Mouse (Mus musculus) hindbrain, embryonic 14.5 days (tissue): ENCODE results near the gene Tiam1. TPM values are rescaled to one million over a fixed set of nuclear protein-coding genes. Genes with fewer than 3 reads are reported as not detected.

Experiments used
- ATAC-seq: fragments of 200-750 bp; cut with Nextera tagmentation; 2 replicates; pipeline ENCODE4 v1.8.0; 2017; ENCODE audit warnings: moderate number of reproducible peaks, mild to moderate bottlenecking, moderate TSS enrichment, moderate library complexity; ENCODE audit not compliant: low FRiP score
- DNase-seq: peaks from one replicate; pipeline ENCODE4 v3.0.0-alpha.2; 2015; ENCODE audit warnings: low spot score
- H3K27ac ChIP-seq: fragments of 300-500 bp; sonication (generic); 2 replicates; pipeline ENCODE4 v1.5.1; 2014; ENCODE audit warnings: mild to moderate bottlenecking, moderate library complexity
- H3K27me3 ChIP-seq: fragments of 300-500 bp; sonication (generic); 2 replicates; pipeline ENCODE4 v1.6.1; 2014; ENCODE audit warnings: mild to moderate bottlenecking, low read length, mixed read lengths; ENCODE audit not compliant: control insufficient read depth, insufficient read depth
- H3K36me3 ChIP-seq: fragments of 300-500 bp; sonication (generic); replicated peaks from 2 replicates; pipeline ENCODE4 v1.6.1; 2014; ENCODE audit not compliant: control insufficient read depth, insufficient read depth
- H3K4me1 ChIP-seq: fragments of 300-500 bp; sonication (generic); replicated peaks from 2 replicates; pipeline ENCODE4 v1.6.1; 2014; ENCODE audit warnings: antibody characterized with exemption, low read length, mixed read lengths; ENCODE audit not compliant: control insufficient read depth, insufficient read depth
- H3K4me2 ChIP-seq: fragments of 300-500 bp; sonication (generic); replicated peaks from 2 replicates; pipeline ENCODE4 v1.6.1; 2014; ENCODE audit warnings: mild to moderate bottlenecking, moderate library complexity
- H3K4me3 ChIP-seq: fragments of 300-500 bp; sonication (generic); replicated peaks from 2 replicates; pipeline ENCODE4 v1.5.1; 2014; ENCODE audit warnings: mild to moderate bottlenecking, low read length
- H3K9ac ChIP-seq: fragments of 300-500 bp; sonication (generic); 2 replicates; pipeline ENCODE4 v1.6.1; 2014
- H3K9me3 ChIP-seq: fragments of 300-500 bp; sonication (generic); 2 replicates; pipeline ENCODE4 v1.6.1; 2016; ENCODE audit warnings: low read length; ENCODE audit not compliant: control insufficient read depth
- WGBS: fragments of 180-500 bp; shearing (Covaris S2); extraction: QIAGEN DNeasy Blood & Tissue Kit; methylation state at CpG from one replicate; pipeline ENCODE4 v1.1.7; 2014; 5-methylcytosine and 5-hydroxymethylcytosine counted together
- polyA plus RNA-seq: library from polyadenylated mRNA; unstranded; fragments of >200 nt; fragmentation: Nextera tagmentation; extraction: Ambion mirVana; gene quantifications from 2 replicates; pipeline ENCODE4 v1.2.1, GENCODE M21; 2014

Tiam1 gene
- polyA plus RNA-seq, 1 experiment from 2014 or later = 27.2 TPM

GRCm38 (mm10) chr16:90140571-90140970, 3.0 kb downstream of the Tiam1 start:
- no peak for DNase-seq
- Histone ChIP-seq H3K36me3 (no peaks in the 10 kb centered on the region), H3K4me3 (no peak overlapping the region), H3K27me3 (no peaks in the 10 kb centered on the region), H3K9ac (no peak overlapping the region), H3K9me3 (0 out of 2 replicates have a peak, but pooled peaks cover 3% of the 10 kb centered on the region), H3K27ac (no peak overlapping the region), H3K4me1 (peaks cover 27% of the 10 kb centered on the region), H3K4me2 (no peak overlapping the region)
- 78% methylated on average over 10 of the region's 10 CpGs for WGBS
- ATAC-seq = no peak

- WGBS = 57% methylated on average over 9 of the region's 9 CpGs
- Histone ChIP-seq H3K9me3 (0 out of 2 replicates have a peak, but pooled peaks cover 3% of the 10 kb centered on the region), H3K9ac (0 out of 2 replicates have a peak overlapping the region, but pooled peaks have one; percentile 16), H3K27ac (no peak overlapping the region), H3K27me3 (no peaks in the 10 kb centered on the region), H3K36me3 (no peaks in the 10 kb centered on the region), H3K4me1 (peaks cover 27% of the 10 kb centered on the region), H3K4me3 (no peak overlapping the region), H3K4me2 (no peak overlapping the region)
- DNase-seq = no peak
- no peak for ATAC-seq
Measured at GRCm38 (mm10) chr16:90139696-90140095, 3.9 kb downstream of the Tiam1 start.

DNA sequence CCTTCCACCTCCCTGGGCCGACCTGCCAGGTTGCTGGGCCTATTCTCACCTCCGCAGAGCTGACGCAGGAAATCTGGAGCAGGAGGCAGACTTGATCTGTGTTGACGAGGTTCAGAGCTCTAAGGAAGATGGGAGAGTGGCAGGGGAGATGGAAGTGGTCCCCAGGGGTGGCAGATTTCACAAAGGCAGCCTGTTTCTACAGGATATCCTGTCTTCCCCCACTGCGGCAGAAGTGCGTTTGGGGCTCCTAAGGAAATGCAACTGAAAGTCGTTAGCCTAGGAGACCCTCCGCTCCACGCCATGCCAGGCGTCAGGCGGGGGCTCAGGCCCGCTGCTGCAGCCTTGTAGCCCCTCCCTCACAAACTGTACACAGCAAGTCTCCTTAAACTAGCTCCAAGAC, 5.4 kb downstream of the Tiam1 start:
- WGBS = 80% methylated on average over 12 of the region's 12 CpGs
- no peaks in the 10 kb centered on the region for H3K36me3 ChIP-seq
- DNase-seq = no peak
- no peak overlapping the region for H3K4me2 ChIP-seq
- H3K4me3 ChIP-seq = no peak overlapping the region
- 0 out of 2 replicates have a peak, but pooled peaks cover 3% of the 10 kb centered on the region for H3K9me3 ChIP-seq
- ATAC-seq = no peak
- H3K27me3 ChIP-seq = no peaks in the 10 kb centered on the region
- no peak overlapping the region for H3K27ac ChIP-seq
- H3K9ac ChIP-seq = no peak overlapping the region
- H3K4me1 ChIP-seq = peaks cover 23% of the 10 kb centered on the region

DNA sequence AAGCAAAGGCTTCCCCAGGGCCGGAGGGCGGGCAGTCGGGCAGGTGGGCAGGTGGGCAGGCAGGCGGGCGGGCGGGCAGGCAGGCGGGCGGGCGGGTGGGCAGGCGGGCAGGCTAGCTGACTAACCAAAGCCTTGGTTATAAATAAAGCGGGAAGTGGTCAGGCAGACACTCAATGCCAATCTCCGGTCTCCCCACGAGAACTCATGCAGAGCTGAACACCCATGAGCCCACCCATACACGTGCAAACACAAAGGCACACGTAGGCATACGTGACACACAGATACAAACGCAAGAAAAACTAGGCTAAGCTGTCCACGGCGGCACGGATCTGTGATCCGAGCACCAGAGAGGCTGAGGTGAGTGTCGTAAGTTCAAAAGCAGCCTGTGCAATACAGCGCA, 6.4 kb downstream of the Tiam1 start:
- H3K4me2 ChIP-seq = no peak overlapping the region
- no peaks in the 10 kb centered on the region for H3K27me3 ChIP-seq
- H3K4me1 ChIP-seq = peaks cover 23% of the 10 kb centered on the region
- H3K4me3 ChIP-seq = no peak overlapping the region
- H3K36me3 ChIP-seq = no peaks in the 10 kb centered on the region
- 0 out of 2 replicates have a peak, but pooled peaks cover 3% of the 10 kb centered on the region for H3K9me3 ChIP-seq
- DNase-seq = no peak
- no peak overlapping the region for H3K9ac ChIP-seq
- no peak for ATAC-seq
- WGBS = 98% methylated on average over 23 of the region's 23 CpGs
- no peak overlapping the region for H3K27ac ChIP-seq

GRCm38 (mm10) chr16:90135580-90135979, 8.0 kb downstream of the Tiam1 start:
- 91% methylated on average over 3 of the region's 3 CpGs for WGBS
- Histone ChIP-seq H3K4me1 (peaks cover 9% of the 10 kb centered on the region), H3K4me3 (no peak overlapping the region), H3K27ac (no peak overlapping the region), H3K9me3 (0 out of 2 replicates have a peak, but pooled peaks cover 3% of the 10 kb centered on the region), H3K4me2 (no peak overlapping the region), H3K36me3 (no peaks in the 10 kb centered on the region), H3K9ac (no peak overlapping the region), H3K27me3 (no peaks in the 10 kb centered on the region)
- ATAC-seq = no peak
- DNase-seq = no peak

DNA sequence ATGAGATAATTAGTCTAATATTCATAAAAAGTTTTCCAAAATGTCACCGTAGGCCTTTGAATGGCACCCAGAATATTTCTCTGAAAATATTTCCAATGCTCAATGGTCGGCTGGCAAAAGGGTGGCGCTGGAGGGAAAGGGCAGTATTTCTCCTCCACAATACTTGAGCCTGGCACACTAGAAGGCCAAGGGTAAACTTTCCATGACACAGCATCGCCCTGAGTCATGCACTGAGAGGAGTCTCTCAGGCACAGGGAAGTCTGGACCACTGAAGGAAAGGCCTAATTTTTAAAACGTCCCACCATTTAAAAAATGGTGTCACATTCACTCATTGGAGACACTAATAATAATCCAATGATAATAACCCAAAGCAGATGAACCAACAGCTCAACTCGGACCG, 9.2 kb downstream of the Tiam1 start:
- no peaks in the 10 kb centered on the region for H3K36me3 ChIP-seq
- H3K9ac ChIP-seq = no peak overlapping the region
- H3K4me2 ChIP-seq = no peak overlapping the region
- H3K9me3 ChIP-seq = 0 out of 2 replicates have a peak, but pooled peaks cover 3% of the 10 kb centered on the region
- H3K27ac ChIP-seq = no peak overlapping the region
- H3K4me1 ChIP-seq = no peaks in the 10 kb centered on the region
- H3K27me3 ChIP-seq = no peaks in the 10 kb centered on the region
- H3K4me3 ChIP-seq = no peak overlapping the region
- ATAC-seq (no peak), DNase-seq (no peak)
- 89% methylated on average over 7 of the region's 7 CpGs for whole genome bisulfite sequencing

DNA sequence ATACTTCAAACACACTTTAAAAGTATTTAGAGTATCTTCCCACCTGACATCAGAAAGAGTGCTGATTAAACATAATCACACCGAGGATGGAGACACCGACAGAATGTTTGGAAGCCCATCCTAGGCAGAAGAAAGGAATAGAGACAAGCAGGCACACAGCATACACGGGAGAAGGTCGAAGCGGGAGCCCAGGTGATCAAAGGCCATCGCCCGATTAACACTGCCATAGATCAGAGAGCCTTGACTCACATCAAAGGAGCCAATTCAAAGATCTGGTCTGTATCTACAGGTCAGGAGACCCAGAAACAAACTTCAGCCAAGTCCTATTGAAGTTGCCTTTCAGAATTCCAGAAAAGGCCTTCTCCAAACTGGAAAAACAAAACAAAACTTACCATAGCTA, 10.8 kb downstream of the Tiam1 start:
- H3K9ac ChIP-seq = no peak overlapping the region
- H3K4me2 ChIP-seq = no peak overlapping the region
- WGBS = 53% methylated on average over 7 of the region's 7 CpGs
- H3K36me3 ChIP-seq = no peaks in the 10 kb centered on the region
- no peak overlapping the region for H3K4me3 ChIP-seq
- peaks cover 6% of the 10 kb centered on the region; the same call in 1 of the 2 replicates for H3K4me1 ChIP-seq
- no peaks in the 10 kb centered on the region for H3K27me3 ChIP-seq
- ATAC-seq = no peak
- 0 out of 2 replicates have a peak, but pooled peaks cover 3% of the 10 kb centered on the region for H3K9me3 ChIP-seq
- H3K27ac ChIP-seq = no peak overlapping the region
- no peak for DNase-seq

DNA sequence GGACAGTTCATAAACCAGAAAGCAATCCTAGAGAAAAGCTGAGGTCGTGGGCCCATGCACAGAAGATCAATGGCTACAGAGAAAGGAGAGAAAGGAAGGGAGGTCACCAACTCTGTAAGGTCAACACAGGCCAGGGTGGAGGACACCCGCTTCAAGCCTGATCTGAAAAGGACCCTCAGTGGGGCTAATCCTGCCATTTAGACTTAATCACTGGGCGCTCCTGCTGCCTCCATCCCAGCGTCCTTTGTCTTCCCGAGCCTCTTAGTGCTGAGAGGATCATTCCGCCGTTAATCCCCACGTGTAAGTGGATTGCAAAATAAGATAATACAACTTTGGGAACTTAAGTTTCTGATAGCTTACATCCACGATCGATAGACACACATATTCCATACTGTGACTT, 11.2 kb downstream of the Tiam1 start:
- Histone ChIP-seq H3K9ac (no peak overlapping the region), H3K9me3 (0 out of 2 replicates have a peak, but pooled peaks cover under 1% of the 10 kb centered on the region), H3K36me3 (no peaks in the 10 kb centered on the region), H3K27me3 (no peaks in the 10 kb centered on the region), H3K4me2 (no peak overlapping the region), H3K4me1 (peaks cover 6% of the 10 kb centered on the region; the same call in 1 of the 2 replicates), H3K27ac (no peak overlapping the region), H3K4me3 (no peak overlapping the region)
- DNase-seq = no peak
- ATAC-seq = no peak
- 18% methylated on average over 10 of the region's 10 CpGs for WGBS

GRCm38 (mm10) chr16:90128817-90129587, 14.6 kb downstream of the Tiam1 start:
- 39% methylated on average over 19 of the region's 19 CpGs for WGBS

More at GRCm38 (mm10) chr16:90128817-90129587, 14.6 kb downstream of the Tiam1 start:
- Histone ChIP-seq H3K9me3 (no peaks in the 10 kb centered on the region), H3K4me1 (peaks cover 13% of the 10 kb centered on the region; the same call in 1 of the 2 replicates), H3K27me3 (no peaks in the 10 kb centered on the region), H3K36me3 (no peaks in the 10 kb centered on the region), H3K27ac (no peak overlapping the region), H3K4me3 (no peak overlapping the region), H3K4me2 (no peak overlapping the region), H3K9ac (no peak overlapping the region)
- DNase-seq (no peak), ATAC-seq (no peak)
